Mouse (Mus musculus) intestine, postnatal 0 days (tissue): ENCODE data around the gene Mlh1. TPM values are rescaled to one million over a fixed set of nuclear protein-coding genes. Genes with fewer than 3 reads are reported as not detected.

Experiments
- ATAC-seq: fragments of 200-750 bp; cut with Nextera tagmentation; 2 replicates; pipeline ENCODE4 v1.8.0; 2017; ENCODE audit warnings: mild to moderate bottlenecking, moderate TSS enrichment, moderate library complexity
- H3K27ac ChIP-seq: fragments of 300-500 bp; sonication (generic); 2 replicates; pipeline ENCODE4 v1.5.1; 2014; ENCODE audit warnings: mild to moderate bottlenecking, low read depth, low read length, moderate library complexity
- H3K27me3 ChIP-seq: fragments of 300-500 bp; sonication (generic); replicated peaks from 2 replicates; pipeline ENCODE4 v1.6.1; 2014; ENCODE audit warnings: low read length, mixed read lengths; ENCODE audit not compliant: control insufficient read depth, insufficient read depth
- H3K36me3 ChIP-seq: fragments of 300-500 bp; sonication (generic); 2 replicates; pipeline ENCODE4 v1.6.1; 2014; ENCODE audit warnings: mild to moderate bottlenecking, moderate library complexity; ENCODE audit not compliant: control insufficient read depth, insufficient read depth
- H3K4me1 ChIP-seq: fragments of 300-500 bp; sonication (generic); replicated peaks from 2 replicates; pipeline ENCODE4 v1.6.1; 2014; ENCODE audit warnings: antibody characterized with exemption, low read length, mixed read lengths; ENCODE audit not compliant: control insufficient read depth, insufficient read depth
- H3K4me2 ChIP-seq: fragments of 300-500 bp; sonication (generic); replicated peaks from 2 replicates; pipeline ENCODE4 v1.6.1; 2014; ENCODE audit warnings: low read depth, mild to moderate bottlenecking, moderate library complexity
- H3K4me3 ChIP-seq: fragments of 300-500 bp; sonication (generic); 2 replicates; pipeline ENCODE4 v1.5.1; 2014; ENCODE audit warnings: low read depth, low read length
- H3K9ac ChIP-seq: fragments of 300-500 bp; sonication (generic); 2 replicates; pipeline ENCODE4 v1.6.1; 2014; ENCODE audit warnings: mild to moderate bottlenecking, low read depth, low read length
- H3K9me3 ChIP-seq: fragments of 300-500 bp; sonication (generic); 2 replicates; pipeline ENCODE4 v1.6.1; 2016; ENCODE audit warnings: mixed run types; ENCODE audit not compliant: control insufficient read depth
- CTCF ChIP-seq: sonication (generic); IDR thresholded peaks from 2 replicates; pipeline ENCODE4 v1.5.1; 2016; ENCODE audit warnings: low read depth, mild to moderate bottlenecking, control low read depth, antibody characterized with exemption, moderate library complexity
- WGBS: fragments of 180-500 bp; shearing (Covaris S2); extraction: QIAGEN DNeasy Blood & Tissue Kit; methylation state at CpG from one replicate; pipeline ENCODE4 v1.1.7; 2014; 5-methylcytosine and 5-hydroxymethylcytosine counted together
- polyA plus RNA-seq: library from polyadenylated mRNA; unstranded; fragments of >200 nt; fragmentation: Nextera tagmentation; extraction: Ambion mirVana; gene quantifications from 2 replicates; pipeline ENCODE4 v1.2.1, GENCODE M21; 2015

The Mlh1 gene
- polyA plus RNA-seq, 1 experiment from 2014 or later = 11.7 TPM

DNA sequence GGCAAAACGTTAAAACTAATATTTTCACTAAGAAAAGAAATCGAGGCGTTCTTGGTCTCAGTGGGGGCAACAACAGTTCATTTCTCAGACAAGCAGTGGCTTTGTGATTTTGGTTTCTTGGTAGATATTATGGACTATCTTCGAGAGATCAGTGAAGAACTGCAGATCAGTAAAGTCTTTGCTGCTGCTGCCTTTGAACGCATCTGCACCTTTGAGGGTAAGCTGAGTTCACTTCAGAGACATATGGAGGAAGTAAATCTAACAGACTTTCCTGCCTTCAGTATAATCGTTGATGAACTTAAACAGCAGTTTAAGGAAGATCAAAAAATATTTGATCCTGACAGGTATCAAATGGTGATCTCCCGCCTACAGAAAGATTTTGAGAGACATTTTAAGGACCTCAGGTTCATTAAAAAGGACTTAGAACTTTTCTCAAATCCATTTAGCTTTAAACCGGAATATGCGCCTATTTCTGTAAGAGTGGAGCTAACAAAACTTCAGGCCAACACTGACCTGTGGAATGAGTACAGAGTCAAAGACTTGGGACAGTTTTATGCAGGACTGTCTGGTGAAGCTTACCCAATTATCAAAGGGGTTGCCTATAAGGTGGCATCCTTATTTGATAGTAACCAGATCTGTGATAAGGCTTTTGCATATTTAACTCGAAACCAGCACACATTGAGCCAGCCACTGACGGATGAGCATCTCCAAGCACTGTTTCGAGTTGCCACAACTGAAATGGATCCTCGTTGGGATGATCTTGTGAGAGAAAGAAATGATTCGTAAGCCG, 1.6 kb upstream of the Mlh1 start:
- 44% methylated on average over 15 of the region's 15 CpGs for WGBS
- peak overlapping the region; percentile 87 for H3K4me3 ChIP-seq
- no peak for ATAC-seq
- no peak for TF ChIP-seq CTCF
- H3K27me3 ChIP-seq = no peaks in the 10 kb centered on the region
- 0 out of 2 replicates have a peak, but pooled peaks cover 9% of the 10 kb centered on the region for H3K4me1 ChIP-seq
- peak overlapping the region; percentile 84 for H3K4me2 ChIP-seq
- peaks cover 9% of the 10 kb centered on the region for H3K36me3 ChIP-seq
- no peaks in the 10 kb centered on the region for H3K9me3 ChIP-seq
- H3K27ac ChIP-seq = peak overlapping the region; percentile 96; the same call in 1 of the 2 replicates
- peak overlapping the region; percentile 92; the same call in 1 of the 2 replicates for H3K9ac ChIP-seq

DNA sequence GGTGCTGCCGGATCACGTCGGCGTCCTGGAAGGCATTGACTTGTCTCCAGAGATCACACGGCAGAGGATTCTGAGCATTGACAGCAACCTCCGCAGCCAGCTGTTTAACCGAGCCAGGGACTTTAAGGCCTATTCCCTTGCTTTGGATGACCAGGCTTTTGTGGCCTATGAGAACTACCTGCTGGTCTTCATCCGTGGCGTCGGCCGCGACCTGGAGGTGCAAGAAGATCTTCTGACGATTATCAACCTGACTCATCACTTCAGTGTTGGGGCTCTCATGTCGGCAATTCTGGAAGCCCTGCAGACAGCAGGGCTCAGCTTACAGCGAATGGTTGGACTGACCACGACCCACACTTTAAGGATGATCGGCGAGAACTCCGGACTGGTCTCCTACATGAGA, 765 bp upstream of the Mlh1 start:
- peaks cover 9% of the 10 kb centered on the region; the same call in 1 of the 2 replicates for H3K36me3 ChIP-seq
- H3K4me2 ChIP-seq = peak overlapping the region; percentile 84
- H3K9me3 ChIP-seq = no peaks in the 10 kb centered on the region
- peak overlapping the region; percentile 92 for H3K9ac ChIP-seq
- H3K27ac ChIP-seq = peak overlapping the region; percentile 96
- ATAC-seq = no peak
- TF ChIP-seq CTCF = no peak
- H3K4me1 ChIP-seq = 0 out of 2 replicates have a peak, but pooled peaks cover 9% of the 10 kb centered on the region
- H3K27me3 ChIP-seq = no peaks in the 10 kb centered on the region
- WGBS = 4% methylated on average over 19 of the region's 19 CpGs
- peak overlapping the region; percentile 87 for H3K4me3 ChIP-seq

DNA sequence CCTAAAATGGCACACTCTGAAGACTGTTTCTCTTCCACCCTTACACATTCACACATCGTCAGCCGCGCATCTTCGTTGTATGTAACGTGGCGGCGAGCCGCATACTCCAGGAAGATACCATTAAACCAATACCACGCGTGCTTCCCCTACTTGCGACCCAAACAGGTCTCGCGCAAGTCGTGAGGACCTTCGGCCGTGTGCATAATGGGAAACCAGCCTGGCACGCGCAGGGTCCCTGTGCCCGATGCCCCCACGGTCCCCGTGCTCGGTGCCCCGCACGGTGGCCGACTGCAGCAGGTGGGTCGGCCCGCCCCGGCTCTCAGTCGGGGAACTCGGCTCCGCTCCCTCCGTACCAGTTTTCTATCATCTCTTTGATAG, 546 bp downstream of the Mlh1 start:
- Histone ChIP-seq H3K4me2 (peak overlapping the region; percentile 69), H3K36me3 (peaks cover 22% of the 10 kb centered on the region), H3K27me3 (no peaks in the 10 kb centered on the region), H3K9me3 (no peaks in the 10 kb centered on the region), H3K9ac (peak overlapping the region; percentile 67), H3K4me3 (peak overlapping the region; percentile 70), H3K27ac (peak overlapping the region; percentile 80), H3K4me1 (0 out of 2 replicates have a peak, but pooled peaks cover 9% of the 10 kb centered on the region)
- 2% methylated on average over 32 of the region's 32 CpGs for WGBS
- no peak for TF ChIP-seq CTCF
- peak; percentile 56 for ATAC-seq

DNA sequence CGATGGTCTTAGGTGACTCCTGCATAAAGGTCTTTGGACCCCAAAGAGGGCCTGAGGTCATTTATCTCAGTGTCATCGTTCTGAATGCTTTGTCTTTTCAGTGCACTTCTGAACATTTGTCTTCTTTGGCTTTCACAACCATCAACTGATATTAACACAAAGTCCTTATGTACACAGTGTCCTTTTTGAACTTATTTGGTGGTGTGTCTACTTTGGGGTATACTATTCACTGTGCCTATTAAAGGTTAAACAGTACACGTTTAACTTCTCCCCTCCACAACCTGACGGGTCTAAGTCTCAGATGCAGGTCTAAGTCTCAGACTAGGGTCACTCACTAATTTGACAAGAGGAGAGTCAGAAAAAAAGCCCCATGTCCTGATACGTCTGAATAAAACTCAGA, 985 bp downstream of the Mlh1 start:
- no peak for ATAC-seq
- H3K9me3 ChIP-seq = no peaks in the 10 kb centered on the region
- 9% methylated on average over 5 of the region's 5 CpGs for WGBS

DNA sequence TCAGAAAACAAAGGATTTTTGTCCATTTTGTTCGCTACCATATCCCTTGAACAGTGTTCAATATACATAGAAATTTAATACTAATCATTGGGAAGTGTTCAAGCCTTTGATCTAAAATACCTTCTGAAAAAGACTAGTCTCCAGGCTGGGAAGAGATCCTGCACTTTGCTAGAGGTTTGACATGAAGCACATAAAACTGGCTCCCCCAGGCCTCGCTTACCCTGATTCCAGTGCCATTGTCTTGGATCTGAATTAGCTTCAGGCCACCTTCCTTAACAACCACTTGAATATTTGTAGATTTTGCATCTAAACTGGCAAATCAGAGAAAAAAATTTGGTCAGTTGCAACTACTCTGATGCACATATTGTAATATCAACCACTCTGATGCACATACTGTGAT, 3.6 kb downstream of the Mlh1 start:
- peaks cover 34% of the 10 kb centered on the region for H3K36me3 ChIP-seq

More for the DNA sequence above, 985 bp downstream of the Mlh1 start:
- Histone ChIP-seq H3K4me2 (peak overlapping the region; percentile 69), H3K4me3 (peak overlapping the region; percentile 70), H3K9ac (peak overlapping the region; percentile 67), H3K27me3 (no peaks in the 10 kb centered on the region), H3K4me1 (0 out of 2 replicates have a peak, but pooled peaks cover 5% of the 10 kb centered on the region), H3K27ac (peak overlapping the region; percentile 80), H3K36me3 (peaks cover 23% of the 10 kb centered on the region)
- no peak for TF ChIP-seq CTCF

DNA sequence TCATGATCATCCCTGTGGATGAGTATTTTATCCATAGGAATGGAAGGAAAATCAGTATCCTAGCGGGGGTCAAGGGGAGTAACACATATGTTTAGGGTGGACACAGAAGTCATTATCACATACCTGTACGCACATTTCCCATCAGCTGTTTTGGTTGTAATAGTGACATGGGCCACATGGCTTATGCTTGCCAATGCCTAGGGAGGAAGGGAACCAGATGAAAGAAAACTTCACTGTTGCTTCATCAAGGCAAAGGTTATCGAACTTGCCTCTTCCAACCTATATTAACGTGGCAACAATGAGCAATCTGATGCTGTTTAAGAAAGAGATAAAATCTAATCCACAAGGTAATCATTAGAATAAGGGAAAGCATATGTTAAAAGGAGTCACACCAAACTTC, 10.2 kb downstream of the Mlh1 start:
- WGBS = 88% methylated on average over 4 of the region's 4 CpGs
- no peaks in the 10 kb centered on the region for H3K4me1 ChIP-seq
- H3K36me3 ChIP-seq = peaks cover 71% of the 10 kb centered on the region
- TF ChIP-seq CTCF = no peak
- no peaks in the 10 kb centered on the region for H3K9me3 ChIP-seq
- H3K9ac ChIP-seq = no peak overlapping the region
- H3K4me3 ChIP-seq = no peak overlapping the region
- H3K27me3 ChIP-seq = no peaks in the 10 kb centered on the region
- H3K27ac ChIP-seq = no peak overlapping the region
- no peak for ATAC-seq
- no peak overlapping the region for H3K4me2 ChIP-seq

More for the DNA sequence above, 3.6 kb downstream of the Mlh1 start:
- H3K4me3 ChIP-seq = no peak overlapping the region
- H3K27ac ChIP-seq = no peak overlapping the region
- no peaks in the 10 kb centered on the region for H3K4me1 ChIP-seq
- TF ChIP-seq CTCF = no peak
- no peak for ATAC-seq
- no peak overlapping the region for H3K9ac ChIP-seq
- no peaks in the 10 kb centered on the region for H3K9me3 ChIP-seq
- H3K27me3 ChIP-seq = no peaks in the 10 kb centered on the region
- H3K4me2 ChIP-seq = no peak overlapping the region
- WGBS = over 99% methylated on average over 2 of the region's 2 CpGs
